Mouse (Mus musculus) liver, embryonic 14.5 days (tissue): ENCODE measurements around the gene Olfr223. TPM values are rescaled to one million over a fixed set of nuclear protein-coding genes. Genes with fewer than 3 reads are reported as not detected.
A peak's percentile ranks its signal among the peaks of the same experiment; 100 is the strongest.

Experiments used
- ATAC-seq: fragments of 200-750 bp; cut with Nextera tagmentation; 2 replicates; pipeline ENCODE4 v1.8.0; 2017; ENCODE audit warnings: moderate number of reproducible peaks, mild to moderate bottlenecking, moderate library complexity; ENCODE audit not compliant: insufficient read depth
- DNase-seq, 3 experiments: peaks; one replicate each; pipeline ENCODE4 v3.0.0-alpha.2; 2012 to 2013; ENCODE audit warnings: low read depth in 3 of 3, low spot score in 3 of 3
- H3K27ac ChIP-seq: fragments of 300-500 bp; sonication (generic); 2 replicates; pipeline ENCODE4 v1.5.1; 2014; ENCODE audit warnings: moderate library complexity, mild to moderate bottlenecking, control low read depth, inconsistent platforms
- H3K27me3 ChIP-seq: fragments of 300-500 bp; sonication (generic); 2 replicates; pipeline ENCODE4 v1.6.1; 2014; ENCODE audit warnings: mild to moderate bottlenecking, low read length, moderate library complexity; ENCODE audit not compliant: control insufficient read depth, insufficient read depth
- H3K36me3 ChIP-seq: fragments of 300-500 bp; sonication (generic); replicated peaks from 2 replicates; pipeline ENCODE4 v1.6.1; 2014; ENCODE audit warnings: low read depth; ENCODE audit not compliant: control insufficient read depth, insufficient read depth
- H3K4me1 ChIP-seq, 2 experiments: fragments of 200-500 bp in 1 of 2; fragments of 300-500 bp in 1 of 2; sonication (generic) in 1 of 2; replicated peaks; 2 replicates each; pipeline ENCODE4 v1.6.1; 2012 to 2014; ENCODE audit warnings: antibody characterized with exemption in 1 of 2, inconsistent platforms in 1 of 2, low read length in 1 of 2; ENCODE audit not compliant: control insufficient read depth in 2 of 2, insufficient read depth in 2 of 2
- H3K4me2 ChIP-seq: fragments of 300-500 bp; sonication (generic); 2 replicates; pipeline ENCODE4 v1.6.1; 2014; ENCODE audit warnings: low read depth, mild to moderate bottlenecking, control low read depth, moderate library complexity
- H3K4me3 ChIP-seq, 2 experiments: fragments of 200-500 bp in 1 of 2; fragments of 300-500 bp in 1 of 2; sonication (generic) in 1 of 2; 2 replicates each; pipeline ENCODE4 v1.5.1; 2012 to 2014; ENCODE audit warnings: low read depth in 2 of 2, low read length in 2 of 2, mild to moderate bottlenecking in 2 of 2, control low read depth in 1 of 2, inconsistent platforms in 1 of 2, moderate library complexity in 1 of 2; ENCODE audit not compliant: insufficient read depth in 1 of 2
- H3K9ac ChIP-seq: fragments of 300-500 bp; sonication (generic); replicated peaks from 2 replicates; pipeline ENCODE4 v1.6.1; 2014; ENCODE audit warnings: mild to moderate bottlenecking, control low read depth, moderate library complexity
- H3K9me3 ChIP-seq: fragments of 300-500 bp; sonication (generic); 2 replicates; pipeline ENCODE4 v1.6.1; 2016; ENCODE audit warnings: low read length, mixed read lengths; ENCODE audit not compliant: control insufficient read depth
- CTCF ChIP-seq: IDR thresholded peaks from 2 replicates; pipeline ENCODE4 v1.5.1; 2016; ENCODE audit warnings: antibody characterized with exemption, low read depth, control low read depth
- EP300 ChIP-seq: IDR thresholded peaks from 2 replicates; pipeline ENCODE4 v1.6.1; 2016; ENCODE audit warnings: antibody characterized with exemption, low read depth
- WGBS: fragments of 180-500 bp; shearing (Covaris S2); extraction: QIAGEN DNeasy Blood & Tissue Kit; methylation state at CpG from one replicate; pipeline ENCODE4 v1.1.7; 2014; ENCODE audit not compliant: insufficient replicate concordance; 5-methylcytosine and 5-hydroxymethylcytosine counted together
- polyA plus RNA-seq, 2 experiments: library from polyadenylated mRNA; depleted of rRNA in 1 of 2; stranded (reverse) in 1 of 2; unstranded in 1 of 2; fragments of >200 nt; fragmentation: Nextera tagmentation in 1 of 2; extraction: Ambion mirVana in 1 of 2; gene quantifications; 2 replicates each; pipeline versions ENCODE4 v1.2.1 to v1.2.3; 2012 to 2014

The Olfr223 gene
- polyA plus RNA-seq, 2 experiments, result not detected

- DNase-seq (no peak), ATAC-seq (no peak)
These were observed 21.0 kb upstream of the Olfr223 start for GRCm38 (mm10) chr11:59614120-59614519.

DNA sequence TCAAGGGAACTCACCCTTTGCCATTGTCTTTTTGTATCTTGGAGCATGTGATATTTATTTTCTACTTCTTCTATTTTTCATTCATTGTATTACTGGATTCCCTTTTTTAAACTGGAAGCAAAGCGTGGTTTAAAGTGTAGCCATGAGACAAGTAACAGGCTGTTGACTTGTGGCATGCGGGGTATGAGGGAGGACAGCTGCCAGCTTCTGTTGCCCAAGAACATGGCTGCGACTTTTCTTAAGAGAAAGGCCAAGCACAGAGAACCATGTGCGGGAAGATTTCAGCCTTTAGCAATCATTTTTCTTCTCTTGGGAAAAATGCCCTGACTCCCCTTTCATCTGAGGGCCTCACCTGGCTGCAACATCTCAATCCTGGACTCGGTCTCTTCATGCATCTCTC is 18.6 kb upstream of the Olfr223 start:
- Histone ChIP-seq H3K27me3 (no peaks in the 10 kb centered on the region), H3K27ac (no peak overlapping the region), H3K4me3 (no peak overlapping the region), H3K9ac (no peak overlapping the region), H3K9me3 (no peaks in the 10 kb centered on the region), H3K4me2 (no peak overlapping the region), H3K4me1 (no peaks in the 10 kb centered on the region), H3K36me3 (no peaks in the 10 kb centered on the region)
- ATAC-seq (no peak), DNase-seq (no peak)
- TF ChIP-seq EP300 (no peak), CTCF (no peak)
- WGBS, result 60% methylated on average over 5 of the region's 5 CpGs

More at GRCm38 (mm10) chr11:59614120-59614519, 21.0 kb upstream of the Olfr223 start:
- Histone ChIP-seq H3K4me2 (no peak overlapping the region), H3K27me3 (no peaks in the 10 kb centered on the region), H3K4me3 (no peak overlapping the region), H3K9ac (no peak overlapping the region), H3K9me3 (no peaks in the 10 kb centered on the region), H3K4me1 (no peaks in the 10 kb centered on the region), H3K27ac (no peak overlapping the region), H3K36me3 (no peaks in the 10 kb centered on the region)
- 54% methylated on average over 4 of the region's 4 CpGs for WGBS
- TF ChIP-seq EP300 (no peak), CTCF (peak; percentile 21; the same call in 1 of the 2 replicates)

DNA sequence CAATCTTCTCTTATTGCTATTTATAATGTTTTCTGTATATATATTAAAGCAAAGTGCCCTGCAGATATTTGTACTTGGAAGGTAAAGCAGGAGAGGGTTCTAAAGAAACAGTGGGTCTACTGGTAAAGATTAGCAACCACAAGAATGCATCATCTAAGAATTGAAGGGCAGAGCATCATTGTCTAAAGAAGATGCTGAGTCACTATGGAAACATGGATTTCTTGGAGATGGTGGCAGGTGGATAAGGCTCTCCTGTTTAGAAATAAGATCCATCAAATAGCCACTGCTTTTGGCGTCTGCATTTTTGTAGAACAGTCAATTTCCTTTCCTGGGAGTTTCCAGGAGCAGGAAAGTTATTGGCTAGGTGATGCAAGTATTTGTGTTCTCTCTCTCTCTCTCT is 9.2 kb upstream of the Olfr223 start:
- DNase-seq, result no peak
- ATAC-seq, result no peak
- H3K9me3 ChIP-seq, result no peaks in the 10 kb centered on the region
- 36% methylated on average over 1 of the region's 1 CpGs for WGBS
- no peaks in the 10 kb centered on the region for H3K27me3 ChIP-seq
- H3K9ac ChIP-seq, result no peak overlapping the region
- H3K27ac ChIP-seq, result no peak overlapping the region
- no peak overlapping the region for H3K4me3 ChIP-seq
- H3K36me3 ChIP-seq, result no peaks in the 10 kb centered on the region
- no peak overlapping the region for H3K4me2 ChIP-seq
- no peak for TF ChIP-seq CTCF
- no peak for TF ChIP-seq EP300
- no peaks in the 10 kb centered on the region for H3K4me1 ChIP-seq

DNA sequence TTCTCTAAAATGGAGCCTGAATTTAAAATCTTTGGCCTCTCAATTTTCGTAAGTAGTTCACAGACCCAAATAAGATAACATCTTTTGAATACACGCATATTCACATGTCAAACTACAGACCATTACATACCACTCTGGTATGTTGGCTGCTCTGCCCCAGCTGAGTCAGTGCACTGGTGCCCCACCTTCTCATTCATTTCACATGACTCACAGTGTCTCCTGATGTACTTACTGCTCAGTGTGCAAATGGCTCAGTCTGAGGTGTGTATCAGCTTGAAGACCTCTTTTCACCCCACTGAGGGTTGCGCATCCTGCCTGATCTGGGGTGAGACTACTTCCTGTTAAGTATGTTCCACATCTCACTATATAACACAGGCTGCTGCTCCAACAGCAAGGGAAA is 7.8 kb upstream of the Olfr223 start:
- Histone ChIP-seq H3K36me3 (no peaks in the 10 kb centered on the region), H3K27me3 (no peaks in the 10 kb centered on the region), H3K4me2 (no peak overlapping the region), H3K9ac (no peak overlapping the region), H3K4me1 (no peaks in the 10 kb centered on the region), H3K4me3 (no peak overlapping the region), H3K9me3 (no peaks in the 10 kb centered on the region), H3K27ac (no peak overlapping the region)
- ATAC-seq, result no peak
- WGBS, result 71% methylated on average over 3 of the region's 3 CpGs
- TF ChIP-seq EP300 (no peak), CTCF (no peak)
- DNase-seq, result no peak

GRCm38 (mm10) chr11:59599211-59599610 is 6.1 kb upstream of the Olfr223 start:
- H3K27me3 ChIP-seq, result no peaks in the 10 kb centered on the region
- H3K36me3 ChIP-seq, result no peaks in the 10 kb centered on the region
- H3K4me2 ChIP-seq, result no peak overlapping the region
- H3K4me3 ChIP-seq, result no peak overlapping the region
- no peak overlapping the region for H3K27ac ChIP-seq
- ATAC-seq, result no peak
- H3K4me1 ChIP-seq, result no peaks in the 10 kb centered on the region
- DNase-seq, result no peak
- no peak for TF ChIP-seq EP300
- TF ChIP-seq CTCF, result no peak
- no peak overlapping the region for H3K9ac ChIP-seq
- 54% methylated on average over 7 of the region's 7 CpGs for WGBS
- no peaks in the 10 kb centered on the region for H3K9me3 ChIP-seq
